ENCODE assay signal across 12 mouse cellular contexts in the genomic region with DNA sequence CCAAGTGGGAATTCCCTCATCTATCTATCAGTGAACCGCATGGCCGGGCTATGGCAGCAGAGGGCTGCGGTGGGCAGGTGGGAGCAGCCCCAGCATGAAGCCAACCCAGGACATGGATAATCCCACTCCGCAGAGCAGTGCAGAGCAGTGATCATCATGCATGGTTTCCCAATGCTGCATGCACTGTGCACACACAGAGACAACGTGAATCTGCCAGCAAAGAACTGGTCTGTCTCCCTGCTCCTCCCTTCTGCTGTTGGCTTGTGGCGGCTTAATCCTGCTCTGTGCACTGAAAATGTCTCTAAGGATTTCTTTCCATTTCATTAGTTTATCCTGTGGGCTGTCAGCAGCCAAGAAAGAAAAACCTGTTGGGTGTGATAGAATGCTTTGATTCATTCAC.
A peak's percentile ranks its signal among the peaks of the same experiment; 100 is the strongest.
DNase-seq lines count a peak whose midpoint lies in the region; ATAC-seq lines count a peak whose summit lies in the region.
"Had no signal": no experiment of that assay in that cellular context is flagged by ENCODE, and none has a peak within 500 bp of the region (broad histone marks: within the 10 kb centered on the region; RNA-seq: fewer than 3 reads in every experiment).

No protein-coding gene starts in this region.

- no peaks in the 10 kb centered on the region for H3K9me3 ChIP-seq in neural tube, embryonic 13.5 days
- no peaks in the 10 kb centered on the region for H3K9me3 ChIP-seq in forebrain, embryonic 10.5 days
- no peaks in the 10 kb centered on the region for H3K9me3 ChIP-seq in midbrain, embryonic 10.5 days (replicated peaks)
- H3K9me3 ChIP-seq: liver, embryonic 13.5 days; megakaryocyte, embryonic 14.5 days had no signal

- no peaks in the 10 kb centered on the region for H3K36me3 ChIP-seq in neural tube, embryonic 13.5 days
- H3K36me3 ChIP-seq in forebrain, embryonic 10.5 days (replicated peaks), result peaks cover 17% of the 10 kb centered on the region
- peaks cover 13% of the 10 kb centered on the region for H3K36me3 ChIP-seq in midbrain, embryonic 10.5 days

- peak overlapping the region; percentile 43; the same call in 1 of the 2 replicates for H3K27ac ChIP-seq in neural tube, embryonic 13.5 days (replicated peaks)
- peak overlapping the region; percentile 85 for H3K27ac ChIP-seq in forebrain, embryonic 10.5 days
- peak overlapping the region; percentile 72 for H3K27ac ChIP-seq in midbrain, embryonic 10.5 days (replicated peaks)
- H3K27ac ChIP-seq: liver, embryonic 13.5 days had no signal

- DNase-seq in neural tube, embryonic 10.5 days (ENCODE audit: extremely low spot score, low spot score), result no peak
- no peak for DNase-seq in forebrain, embryonic 10.5 days (ENCODE audit: extremely low spot score, low spot score)
- DNase-seq in midbrain, embryonic 10.5 days (ENCODE audit: low spot score), result no peak
- no peak for DNase-seq in thymus, postnatal 4 days
- no peak for DNase-seq in left cerebral cortex, adult 11 months (ENCODE audit: low spot score)
- no peak for DNase-seq in heart, postnatal 10 days
- DNase-seq: liver, embryonic 13.5 days; right cerebral cortex, adult 18-20 months; thymus, postnatal 14 days had no signal

- no peak overlapping the region for H3K4me2 ChIP-seq in neural tube, embryonic 13.5 days
- H3K4me2 ChIP-seq: liver, embryonic 13.5 days had no signal

- no peaks in the 10 kb centered on the region for H3K27me3 ChIP-seq in neural tube, embryonic 13.5 days
- H3K27me3 ChIP-seq in forebrain, embryonic 10.5 days (ENCODE audit: poor library complexity, severe bottlenecking), result no peaks in the 10 kb centered on the region
- H3K27me3 ChIP-seq in midbrain, embryonic 10.5 days (ENCODE audit: low read depth, poor library complexity, severe bottlenecking), result no peaks in the 10 kb centered on the region
- H3K27me3 ChIP-seq: liver, embryonic 13.5 days had no signal

- intact Hi-C loops in heart, postnatal 10 days (cut with DNase I), result no loop called here

- peak; percentile 49; the same call in 1 of the 2 replicates for ATAC-seq in neural tube, embryonic 13.5 days (ENCODE audit: low read depth)
- ATAC-seq in megakaryocyte, adult 5-6 weeks (ENCODE audit: poor library complexity, severe bottlenecking), result no peak

- no peak overlapping the region for H3K9ac ChIP-seq in neural tube, embryonic 13.5 days
- H3K9ac ChIP-seq: liver, embryonic 13.5 days had no signal

- no peak overlapping the region for H3K4me3 ChIP-seq in neural tube, embryonic 13.5 days
- no peak overlapping the region for H3K4me3 ChIP-seq in forebrain, embryonic 10.5 days
- no peak overlapping the region for H3K4me3 ChIP-seq in midbrain, embryonic 10.5 days
- H3K4me3 ChIP-seq: liver, embryonic 13.5 days; megakaryocyte, embryonic 14.5 days had no signal

- H3K4me1 ChIP-seq in neural tube, embryonic 13.5 days (replicated peaks), result peaks cover 73% of the 10 kb centered on the region
- peaks cover 88% of the 10 kb centered on the region for H3K4me1 ChIP-seq in forebrain, embryonic 10.5 days
- peaks cover 88% of the 10 kb centered on the region for H3K4me1 ChIP-seq in midbrain, embryonic 10.5 days

- WGBS in neural tube, embryonic 13.5 days, result 52% methylated on average over 6 of the region's 6 CpGs
- WGBS in forebrain, embryonic 10.5 days, result 39% methylated on average over 6 of the region's 6 CpGs
- WGBS in midbrain, embryonic 10.5 days, result 45% methylated on average over 6 of the region's 6 CpGs
